Mouse (Mus musculus) heart, embryonic 14.5 days (tissue): ENCODE measurements around the gene Mtch1. TPM values are rescaled to one million over a fixed set of nuclear protein-coding genes. Genes with fewer than 3 reads are reported as not detected.
A peak's percentile ranks its signal among the peaks of the same experiment; 100 is the strongest.
"Not testable (repeated sequence)": the region's sequence is repeated elsewhere in the genome, so short reads cannot be mapped to it uniquely, and the experiment has no call there.

Source experiments
- ATAC-seq: fragments of 200-750 bp; cut with Nextera tagmentation; 2 replicates; pipeline ENCODE4 v1.8.0; 2017; ENCODE audit warnings: low read depth, moderate TSS enrichment; ENCODE audit not compliant: insufficient number of reproducible peaks, insufficient read depth, low FRiP score
- H3K27ac ChIP-seq, 2 experiments: fragments of 200-500 bp in 1 of 2; fragments of 300-500 bp in 1 of 2; sonication (generic) in 1 of 2; replicated peaks in 1 of 2; 2 replicates each; pipeline ENCODE4 v1.5.1; 2012 to 2014; ENCODE audit warnings: low read depth in 2 of 2, low read length in 2 of 2, control low read depth in 1 of 2, mild to moderate bottlenecking in 1 of 2, mixed read lengths in 1 of 2; ENCODE audit not compliant: control insufficient read depth in 1 of 2, insufficient read depth in 1 of 2
- H3K27me3 ChIP-seq: fragments of 300-500 bp; sonication (generic); 2 replicates; pipeline ENCODE4 v1.6.1; 2014; ENCODE audit warnings: mild to moderate bottlenecking, low read length, control low read depth; ENCODE audit not compliant: control insufficient read depth, insufficient read depth
- H3K36me3 ChIP-seq: fragments of 300-500 bp; sonication (generic); 2 replicates; pipeline ENCODE4 v1.6.1; 2014; ENCODE audit warnings: mild to moderate bottlenecking, control low read depth, low read length, mixed read lengths; ENCODE audit not compliant: control insufficient read depth, insufficient read depth
- H3K4me1 ChIP-seq, 2 experiments: fragments of 200-500 bp in 1 of 2; fragments of 300-500 bp in 1 of 2; sonication (generic) in 1 of 2; 2 replicates each; pipeline ENCODE4 v1.6.1; 2012 to 2014; ENCODE audit warnings: low read length in 2 of 2, control low read depth in 1 of 2, mixed read lengths in 1 of 2; ENCODE audit not compliant: control insufficient read depth in 2 of 2, insufficient read depth in 2 of 2
- H3K4me2 ChIP-seq: fragments of 300-500 bp; sonication (generic); 2 replicates; pipeline ENCODE4 v1.6.1; 2014; ENCODE audit warnings: mild to moderate bottlenecking, low read length
- H3K4me3 ChIP-seq, 2 experiments: fragments of 200-500 bp in 1 of 2; fragments of 300-500 bp in 1 of 2; sonication (generic) in 1 of 2; 2 replicates each; pipeline ENCODE4 v1.5.1; 2012 to 2014; ENCODE audit warnings: low read length in 2 of 2, mild to moderate bottlenecking in 2 of 2, control low read depth in 1 of 2, low read depth in 1 of 2, moderate library complexity in 1 of 2; ENCODE audit not compliant: control insufficient read depth in 1 of 2, insufficient read depth in 1 of 2
- H3K9ac ChIP-seq: fragments of 300-500 bp; sonication (generic); 2 replicates; pipeline ENCODE4 v1.6.1; 2014; ENCODE audit warnings: mild to moderate bottlenecking, low read length
- H3K9me3 ChIP-seq: fragments of 300-500 bp; sonication (generic); 2 replicates; pipeline ENCODE4 v1.6.1; 2016; ENCODE audit warnings: low read length, control low read depth; ENCODE audit not compliant: control insufficient read depth
- WGBS: fragments of 180-500 bp; shearing (Covaris S2); extraction: QIAGEN DNeasy Blood & Tissue Kit; methylation state at CpG from one replicate; pipeline ENCODE4 v1.1.7; 2014; 5-methylcytosine and 5-hydroxymethylcytosine counted together
- polyA plus RNA-seq: library from polyadenylated mRNA; unstranded; fragments of >200 nt; fragmentation: Nextera tagmentation; extraction: Ambion mirVana; gene quantifications from 2 replicates; pipeline ENCODE4 v1.2.1, GENCODE M21; 2014

Gene Mtch1
- polyA plus RNA-seq, 1 experiment from 2014 or later = 368 TPM

DNA sequence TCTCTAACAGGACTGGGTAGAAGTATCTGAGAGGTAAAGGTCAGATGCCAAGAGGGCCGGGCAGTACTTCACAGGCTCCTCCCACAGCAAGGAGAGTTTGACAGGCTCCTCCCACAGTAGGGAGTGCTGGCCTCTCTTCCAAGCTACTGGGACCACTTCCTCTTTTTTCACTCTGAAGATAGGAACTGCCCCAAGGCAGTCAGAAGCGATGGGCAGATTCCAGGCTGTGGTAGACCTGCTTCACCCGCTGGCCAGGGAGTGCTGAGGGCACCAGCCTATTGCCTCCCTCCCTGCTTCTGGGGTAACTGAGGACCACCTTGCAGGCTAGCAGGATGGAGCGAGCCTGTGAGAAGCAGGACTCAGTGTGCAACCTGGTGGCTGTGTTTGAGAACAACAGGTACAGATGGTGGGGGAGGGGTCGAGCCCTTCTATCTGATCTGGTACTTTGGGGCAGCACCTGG lies 13.1 kb upstream of the Mtch1 start, which contains the start of gene Fgd2:
Gene Fgd2 (plus strand): TSS at position 154 of the 461 bp plus-strand sequence.
- Histone ChIP-seq H3K4me1 (peaks cover 11 to 15% of the 10 kb centered on the region in 2 experiments), H3K9ac (no peak within 1 kb of the TSS), H3K27ac (no peak within 1 kb of the TSS), H3K4me2 (no peak within 1 kb of the TSS), H3K4me3 (no peak within 1 kb of the TSS), H3K27me3 (no peaks in the 10 kb centered on the region), H3K36me3 (no peaks in the 10 kb centered on the region), H3K9me3 (no peaks in the 10 kb centered on the region)
- WGBS = 19% methylated on average over 5 of the region's 5 CpGs
- no peak for ATAC-seq

DNA sequence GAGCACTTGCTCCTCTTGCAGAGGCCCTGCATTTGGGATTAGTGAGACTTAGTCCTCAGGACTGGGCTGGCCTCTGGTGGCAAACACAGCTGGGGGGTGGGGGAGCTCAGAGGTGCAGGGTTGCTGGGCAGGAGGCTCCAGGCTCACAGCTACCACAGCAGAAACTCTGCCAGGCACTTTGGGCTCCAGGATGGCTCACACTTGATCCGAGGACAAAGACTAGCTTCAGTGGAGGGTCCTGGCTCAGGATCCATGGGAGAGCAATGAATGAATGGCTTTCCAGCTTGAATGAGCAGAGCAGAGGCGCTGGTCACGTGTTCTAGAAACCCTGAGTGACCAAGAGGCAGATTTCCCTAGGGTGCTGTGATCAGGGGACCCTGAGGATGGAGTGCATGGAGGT lies 11.2 kb upstream of the Mtch1 start:
- no peaks in the 10 kb centered on the region for H3K27me3 ChIP-seq
- H3K36me3 ChIP-seq = no peaks in the 10 kb centered on the region
- 66% methylated on average over 3 of the region's 3 CpGs for WGBS
- H3K27ac ChIP-seq = no peak overlapping the region
- no peaks in the 10 kb centered on the region for H3K9me3 ChIP-seq
- no peak for ATAC-seq
- no peak overlapping the region for H3K4me2 ChIP-seq
- H3K4me1 ChIP-seq = peaks cover 20 to 24% of the 10 kb centered on the region in 2 experiments
- no peak overlapping the region for H3K4me3 ChIP-seq
- H3K9ac ChIP-seq = no peak overlapping the region

DNA sequence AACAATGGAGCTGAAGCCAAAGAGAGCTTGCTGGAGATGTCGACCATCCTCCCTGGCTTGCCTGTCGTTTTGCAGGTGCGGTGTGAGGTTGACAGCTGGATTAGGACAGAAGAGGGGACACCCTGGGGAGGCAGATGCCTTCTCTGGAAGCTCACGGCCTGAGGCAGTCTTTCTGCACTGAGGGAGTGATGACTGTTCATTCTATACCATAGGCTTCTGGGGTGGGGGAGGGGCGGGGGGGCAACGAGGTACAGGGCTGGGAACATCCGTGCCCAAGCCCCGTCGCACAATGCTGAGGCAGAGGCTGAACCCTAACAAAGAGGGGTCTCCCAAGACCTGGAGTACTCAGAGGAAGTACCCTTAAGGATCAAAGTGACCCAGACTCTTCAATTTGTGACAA lies 9.1 kb upstream of the Mtch1 start:
- Histone ChIP-seq H3K36me3 (no peaks in the 10 kb centered on the region), H3K9me3 (no peaks in the 10 kb centered on the region), H3K27ac (peak overlapping the region; percentile 97 to 99), H3K4me2 (peak overlapping the region; percentile 72), H3K4me1 (peaks cover 20 to 24% of the 10 kb centered on the region in 2 experiments), H3K9ac (peak overlapping the region; percentile 67), H3K27me3 (no peaks in the 10 kb centered on the region), H3K4me3 (peak overlapping the region; percentile 35)
- WGBS = 14% methylated on average over 9 of the region's 9 CpGs
- ATAC-seq = peak; percentile 4; the same call in 1 of the 2 replicates

DNA sequence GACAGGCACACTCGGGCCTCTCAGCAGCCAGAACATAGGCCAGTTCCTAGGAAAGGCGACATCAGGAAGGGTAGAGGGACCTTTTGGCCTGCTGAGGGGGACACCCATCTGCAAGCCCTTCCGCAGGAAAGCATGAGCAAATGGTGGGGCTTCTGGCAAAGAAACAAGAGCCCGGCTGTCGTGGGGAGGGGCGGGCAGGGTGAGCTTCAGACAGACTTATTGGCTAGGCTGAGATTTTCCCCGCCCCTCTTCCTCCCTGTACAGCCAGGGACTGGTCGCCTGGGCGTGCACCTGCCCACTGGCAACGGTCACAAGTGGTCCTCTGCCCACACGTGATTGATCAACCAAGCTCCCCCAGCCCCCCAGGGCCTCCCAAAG lies 8.7 kb upstream of the Mtch1 start:
- Histone ChIP-seq H3K9ac (peak overlapping the region; percentile 67), H3K4me3 (peak overlapping the region; percentile 35), H3K27ac (peak overlapping the region; percentile 97 to 99), H3K4me1 (peaks cover 20 to 24% of the 10 kb centered on the region in 2 experiments), H3K27me3 (no peaks in the 10 kb centered on the region), H3K36me3 (no peaks in the 10 kb centered on the region), H3K4me2 (peak overlapping the region; percentile 72), H3K9me3 (no peaks in the 10 kb centered on the region)
- WGBS = 1% methylated on average over 11 of the region's 11 CpGs
- ATAC-seq = peak; percentile 88

DNA sequence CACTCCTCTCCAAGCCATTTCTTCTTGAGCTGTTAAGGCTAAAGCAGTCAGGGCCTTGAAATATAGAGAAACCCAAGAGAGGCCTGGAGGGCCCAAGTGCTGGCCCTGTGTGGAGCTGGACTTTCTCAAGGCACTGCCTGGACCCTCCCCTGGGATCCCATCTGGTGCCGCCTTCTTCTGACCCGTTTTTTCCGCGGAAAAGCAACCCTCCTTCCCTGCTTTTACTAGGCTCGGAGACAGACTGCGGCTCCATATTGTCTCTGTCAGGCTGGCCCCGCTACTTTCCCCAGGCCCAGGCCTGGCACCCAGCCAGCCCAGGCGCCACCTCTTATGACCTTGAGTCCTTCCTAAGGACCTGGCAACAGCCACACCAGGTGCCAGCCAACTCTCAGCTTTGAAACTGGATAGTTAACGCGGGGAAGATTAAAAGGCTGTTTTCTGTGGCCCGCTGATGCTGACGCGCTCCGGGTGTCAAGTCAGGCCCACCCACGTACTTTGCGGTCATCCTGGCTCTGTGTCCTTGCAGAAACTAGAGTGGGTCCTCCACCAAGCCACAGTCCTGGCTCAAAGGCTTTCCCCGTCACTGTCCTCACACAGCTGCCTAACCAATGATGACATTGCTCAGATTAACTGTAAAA lies 8.2 kb upstream of the Mtch1 start:
- H3K4me2 ChIP-seq = peak overlapping the region; percentile 72
- peak overlapping the region; percentile 97 to 99 for H3K27ac ChIP-seq
- peak; percentile 76 for ATAC-seq
- peaks cover 20 to 24% of the 10 kb centered on the region in 2 experiments for H3K4me1 ChIP-seq
- no peaks in the 10 kb centered on the region for H3K9me3 ChIP-seq
- H3K4me3 ChIP-seq = peak overlapping the region in 1 of 2 experiments; percentile 35; a peak in 2 of 4 replicates
- 2% methylated on average over 17 of the region's 17 CpGs for WGBS
- H3K27me3 ChIP-seq = no peaks in the 10 kb centered on the region
- no peaks in the 10 kb centered on the region for H3K36me3 ChIP-seq
- peak overlapping the region; percentile 67 for H3K9ac ChIP-seq

DNA sequence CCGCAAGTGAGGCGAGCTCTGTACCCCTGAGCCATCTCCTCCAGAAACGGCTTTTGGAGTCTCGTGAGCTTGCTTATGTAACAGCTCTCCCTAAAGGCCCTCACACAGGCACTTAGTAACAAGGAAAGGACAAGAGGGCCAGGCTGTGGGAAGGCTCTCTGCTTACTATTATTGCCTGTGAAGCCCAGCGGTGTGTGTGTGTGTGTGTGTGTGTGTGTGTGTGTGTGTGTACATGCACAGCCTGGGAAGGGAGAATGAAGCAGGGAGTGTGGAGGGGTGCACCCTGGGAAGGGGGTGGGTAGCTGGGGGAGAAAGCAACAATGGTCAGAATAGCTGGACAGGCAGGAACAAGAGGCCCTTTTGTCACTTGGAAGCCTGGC lies 7.7 kb upstream of the Mtch1 start:
- WGBS = 29% methylated on average over 5 of the region's 5 CpGs

DNA sequence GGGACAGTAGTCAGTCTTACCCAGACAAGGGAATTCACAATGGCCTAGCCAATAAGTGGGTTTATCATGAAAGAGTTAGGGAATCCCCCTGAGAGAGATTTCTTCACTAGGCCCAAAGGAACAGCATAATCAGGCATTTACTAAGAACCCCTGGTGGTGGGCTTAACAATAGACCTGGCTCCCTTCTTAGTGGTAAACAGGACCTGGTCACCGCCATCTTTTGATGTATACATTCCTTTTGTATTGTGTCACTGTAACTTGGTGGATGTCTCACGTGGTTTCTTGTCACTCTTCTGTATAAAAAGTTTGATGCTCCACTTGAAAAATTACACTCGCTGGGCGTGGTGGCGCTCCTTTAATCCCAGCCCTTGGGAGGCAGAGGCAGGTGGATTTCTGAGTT lies 3.3 kb upstream of the Mtch1 start:
- not testable (repeated sequence) for ATAC-seq

More for the DNA sequence above, 7.7 kb upstream of the Mtch1 start:
- no peak overlapping the region for H3K4me3 ChIP-seq
- ATAC-seq = no peak
- peak overlapping the region; percentile 67 for H3K9ac ChIP-seq
- H3K36me3 ChIP-seq = no peaks in the 10 kb centered on the region
- peak overlapping the region; percentile 72 for H3K4me2 ChIP-seq
- H3K27ac ChIP-seq = peak overlapping the region; percentile 97 to 99
- no peaks in the 10 kb centered on the region for H3K9me3 ChIP-seq
- peaks cover 20 to 24% of the 10 kb centered on the region in 2 experiments for H3K4me1 ChIP-seq
- H3K27me3 ChIP-seq = no peaks in the 10 kb centered on the region

More for the DNA sequence above, 3.3 kb upstream of the Mtch1 start:
- not testable (repeated sequence) for H3K27ac ChIP-seq, H3K27me3 ChIP-seq, H3K9me3 ChIP-seq, H3K36me3 ChIP-seq, H3K9ac ChIP-seq, H3K4me3 ChIP-seq, H3K4me2 ChIP-seq
- 78% methylated on average over 5 of the region's 5 CpGs for WGBS
- H3K4me1 ChIP-seq = peaks cover 19 to 24% of the 10 kb centered on the region in 2 experiments
